8 mouse cellular contexts compared by ENCODE assay signal in the genomic region with DNA sequence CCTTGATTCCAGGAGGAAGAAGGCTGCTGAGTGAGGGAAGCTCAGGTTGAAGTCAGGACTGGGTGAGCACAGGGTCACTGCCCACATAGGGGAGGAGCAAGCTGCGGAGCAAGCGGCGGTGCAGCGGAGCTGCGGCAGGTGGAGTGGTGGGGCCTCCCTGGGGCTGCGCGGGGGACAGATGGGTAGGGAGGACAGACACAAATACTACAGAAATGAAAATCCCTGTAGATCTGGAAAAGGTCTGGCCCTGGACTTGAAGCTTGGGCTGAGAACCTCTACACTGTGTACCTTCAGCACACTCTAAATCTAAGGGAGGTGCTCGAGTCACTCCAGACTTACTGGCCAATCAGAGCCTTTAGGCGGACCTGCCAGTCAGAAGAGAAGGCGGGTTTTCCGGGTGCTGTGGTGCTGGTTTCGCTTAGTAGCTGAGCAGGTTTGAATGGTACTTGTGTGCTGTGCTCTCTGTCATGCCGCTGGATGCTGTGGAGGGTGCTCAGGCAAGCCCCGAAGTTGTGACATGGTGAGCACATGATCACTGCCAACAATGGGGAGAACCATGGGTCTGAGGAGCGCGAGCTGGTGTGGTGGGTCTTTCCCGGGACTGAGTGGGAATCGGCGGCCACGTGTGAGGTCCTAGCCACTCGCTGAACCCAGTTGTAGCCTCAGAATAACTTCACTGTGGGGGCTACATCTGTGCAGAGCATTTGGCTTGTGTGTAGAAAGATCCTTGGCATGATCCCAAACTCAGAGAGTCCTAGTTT. TPM values are rescaled to one million over a fixed set of nuclear protein-coding genes. Genes with fewer than 3 reads are reported as not detected.
DNase-seq lines count a peak whose midpoint lies in the region; ATAC-seq lines count a peak whose summit lies in the region.
"Not testable (repeated sequence)": the region's sequence is repeated elsewhere in the genome, so short reads cannot be mapped to it uniquely, and the experiment has no call there.

No protein-coding gene starts in this region.

- under 1% methylated on average over 20 of the region's 21 CpGs for WGBS in hindbrain, embryonic 14.5 days

- H3K9ac ChIP-seq in hindbrain, embryonic 14.5 days, result peak overlapping the region; percentile 66

- peak overlapping the region; percentile 54 for H3K4me3 ChIP-seq in hindbrain, embryonic 14.5 days (replicated peaks; ENCODE audit: low read length)

- H3K4me2 ChIP-seq in hindbrain, embryonic 14.5 days (replicated peaks), result peak overlapping the region; percentile 77

- ATAC-seq in hindbrain, embryonic 14.5 days (ENCODE audit: low FRiP score), result peak; percentile 99

- peak; percentile 57 for DNase-seq in WW6 (ENCODE audit: low read depth, low spot score)
- DNase-seq in cerebellum, postnatal 36 days, result peak; percentile 75 to 78
- peak; percentile 64 to 67 for DNase-seq in frontal cortex, postnatal 25 days (ENCODE audit: low spot score in 2 of 2)
- peak; percentile 66 for DNase-seq in hindbrain, embryonic 14.5 days (ENCODE audit: low spot score)
- peak; percentile 78 to 80 for DNase-seq in layer of hippocampus, postnatal 36 days
- peak; percentile 85 for DNase-seq in lung, postnatal 25 days (ENCODE audit: low spot score)
- DNase-seq in retina, embryonic 14.5 days (ENCODE audit: low spot score), result peak; percentile 78
- peak; percentile 72 to 75 for DNase-seq in thymus, postnatal 36 days

- not testable (repeated sequence) for H3K36me3 ChIP-seq in hindbrain, embryonic 14.5 days (replicated peaks; ENCODE audit: control insufficient read depth, insufficient read depth)

- not testable (repeated sequence) for H3K4me1 ChIP-seq in hindbrain, embryonic 14.5 days (replicated peaks; ENCODE audit: control insufficient read depth, insufficient read depth, low read length)

- not testable (repeated sequence) for H3K9me3 ChIP-seq in hindbrain, embryonic 14.5 days (ENCODE audit: control insufficient read depth, low read length)

- not testable (repeated sequence) for H3K27me3 ChIP-seq in hindbrain, embryonic 14.5 days (ENCODE audit: control insufficient read depth, insufficient read depth, low read length)

- H3K27ac ChIP-seq in hindbrain, embryonic 14.5 days, result peak overlapping the region; percentile 58

RNA-seq across cellular contexts. Expression of a gene that starts 44.9 kb away (rescaled TPM):
- 0.24 and 0.31 TPM in 2 replicates for polyA plus RNA-seq in hindbrain, embryonic 14.5 days (2014; fragmentation: Nextera tagmentation; extraction: Ambion mirVana)
- total RNA-seq in layer of hippocampus, postnatal 36 days (2021), result under 1 TPM; 0.57 to 0.61 TPM

Comparison
In these comparisons a context has a peak if more than half of its experiments do, and no peak if none do; other contexts are left out.
1. Peak in every context shown above with its lines: DNase-seq, ATAC-seq, H3K4me3 ChIP-seq and H3K27ac ChIP-seq.